Mouse (Mus musculus) kidney, adult 2 months (tissue): ENCODE measurements at regions not wholly inside any gene's neighbourhood (a gene's known extent, or its start where the extent isn't known, plus 50 kb on each side); places are given as distances from the start of the nearest gene placed in this dataset.

Experiments
- CTCF ChIP-seq: fragments of 200-500 bp; conservative IDR thresholded peaks from 2 replicates; pipeline ENCODE4 v1.5.1; 2011; ENCODE audit warnings: low read depth, mild to moderate bottlenecking, control low read depth, low read length, moderate library complexity, mixed read lengths; ENCODE audit not compliant: insufficient read depth, insufficient read length
- POLR2A ChIP-seq: fragments of 200-500 bp; IDR thresholded peaks from one replicate; pipeline ENCODE4 v1.6.1; 2011; ENCODE audit warnings: low read depth, low read length, control low read depth

DNA sequence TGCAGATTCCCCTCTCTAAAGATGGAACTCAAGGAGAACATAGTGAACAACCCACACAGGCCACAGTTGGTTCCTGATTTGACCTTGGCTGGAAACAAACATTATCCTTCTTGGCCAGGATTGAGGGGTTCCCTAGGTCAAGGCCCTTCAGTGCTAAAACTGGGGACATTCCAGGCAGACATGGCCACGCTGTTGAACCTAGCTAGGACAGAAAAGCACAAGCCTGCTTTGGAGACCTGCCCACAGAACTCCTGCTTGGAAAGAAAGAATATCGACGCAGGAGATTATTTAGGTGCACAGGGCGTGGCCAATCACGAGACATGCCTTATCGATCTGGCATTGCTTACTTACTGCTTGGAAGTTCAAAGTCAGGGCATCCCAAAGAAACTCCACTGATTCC is 93.6 kb upstream of the Lrig1 start:
- TF ChIP-seq CTCF (no peak), POLR2A (no peak)
